Mouse (Mus musculus) thymus, adult 2 months (tissue): Measurements from ENCODE around the gene Zfp638. TPM values are rescaled to one million over a fixed set of nuclear protein-coding genes. Genes with fewer than 3 reads are reported as not detected.
"Not testable (repeated sequence)": the region's sequence is repeated elsewhere in the genome, so short reads cannot be mapped to it uniquely, and the experiment has no call there.

ENCODE experiments used
- DNase-seq: peaks from one replicate; pipeline ENCODE4 v3.0.0; 2021
- H3K27ac ChIP-seq: fragments of 200-500 bp; 2 replicates; pipeline ENCODE4 v1.5.1; 2012; ENCODE audit warnings: low read length, control low read depth; ENCODE audit not compliant: control insufficient read depth, insufficient read depth
- H3K27me3 ChIP-seq: fragments of 200-500 bp; 2 replicates; pipeline ENCODE4 v1.6.1; 2012; ENCODE audit warnings: mild to moderate bottlenecking, low read length, moderate library complexity, mixed read lengths; ENCODE audit not compliant: control insufficient read depth, insufficient read depth
- H3K36me3 ChIP-seq: fragments of 200-500 bp; 2 replicates; pipeline ENCODE4 v1.6.1; 2012; ENCODE audit warnings: mild to moderate bottlenecking, low read length, moderate library complexity; ENCODE audit not compliant: control insufficient read depth, insufficient read depth
- H3K4me1 ChIP-seq: fragments of 200-500 bp; replicated peaks from 2 replicates; pipeline ENCODE4 v1.6.1; 2012; ENCODE audit warnings: low read length; ENCODE audit not compliant: control insufficient read depth, insufficient read depth
- H3K4me3 ChIP-seq: fragments of 200-500 bp; 2 replicates; pipeline ENCODE4 v1.5.1; 2012; ENCODE audit warnings: mild to moderate bottlenecking, low read length, control low read depth, moderate library complexity; ENCODE audit not compliant: control insufficient read depth, insufficient read depth
- CTCF ChIP-seq: fragments of 200-500 bp; IDR thresholded peaks from 2 replicates; pipeline ENCODE4 v1.5.1; 2012; ENCODE audit warnings: mild to moderate bottlenecking, control low read depth, low read length, moderate library complexity, borderline replicate concordance; ENCODE audit not compliant: control insufficient read depth, poor library complexity, insufficient read depth; ENCODE audit errors: extremely low read depth
- POLR2A ChIP-seq: fragments of 200-500 bp; IDR thresholded peaks from 2 replicates; pipeline ENCODE4 v1.6.1; 2012; ENCODE audit warnings: mild to moderate bottlenecking, low read length, control low read depth, moderate library complexity; ENCODE audit not compliant: control insufficient read depth, poor library complexity, insufficient read depth; ENCODE audit errors: extremely low read depth
- WGBS: fragments of 180-500 bp; shearing (Covaris S2); methylation state at CpG from one replicate; pipeline ENCODE4 v1.1.7; 2018; 5-methylcytosine and 5-hydroxymethylcytosine counted together
- polyA plus RNA-seq: library from polyadenylated mRNA; depleted of rRNA; stranded (reverse); fragments of >200 nt; gene quantifications from 2 replicates; pipeline ENCODE4 v1.2.3, GENCODE M21; 2012

Gene Zfp638
- polyA plus RNA-seq, 1 experiment, result 24.2 TPM

- H3K4me3 ChIP-seq, result no peak overlapping the region
These were observed 142.4 kb downstream of the Zfp638 start for GRCm38 (mm10) chr6:84009172-84009872.

GRCm38 (mm10) chr6:84009915-84010302 lies 143.0 kb downstream of the Zfp638 start:
- H3K27ac ChIP-seq, result no peak overlapping the region
- DNase-seq, result no peak
- TF ChIP-seq POLR2A, result no peak
- TF ChIP-seq CTCF, result no peak
- H3K4me3 ChIP-seq, result no peak overlapping the region
- no peaks in the 10 kb centered on the region for H3K4me1 ChIP-seq
- no peaks in the 10 kb centered on the region for H3K36me3 ChIP-seq
- H3K27me3 ChIP-seq, result peaks cover 10% of the 10 kb centered on the region
- 91% methylated on average over 4 of the region's 4 CpGs for WGBS

More at GRCm38 (mm10) chr6:84009172-84009872, 142.4 kb downstream of the Zfp638 start:
- DNase-seq, result no peak
- Histone ChIP-seq H3K27ac (no peak overlapping the region), H3K27me3 (peaks cover 10% of the 10 kb centered on the region), H3K4me1 (no peaks in the 10 kb centered on the region), H3K36me3 (no peaks in the 10 kb centered on the region)
- 47% methylated on average over 8 of the region's 8 CpGs for WGBS
- no peak for TF ChIP-seq CTCF
- no peak for TF ChIP-seq POLR2A

- H3K36me3 ChIP-seq, result no peaks in the 10 kb centered on the region
- H3K27me3 ChIP-seq, result peaks cover 10% of the 10 kb centered on the region
- 79% methylated on average over 8 of the region's 8 CpGs for WGBS
- no peak overlapping the region for H3K27ac ChIP-seq
- TF ChIP-seq POLR2A (no peak), CTCF (no peak)
- H3K4me1 ChIP-seq, result no peaks in the 10 kb centered on the region
- no peak for DNase-seq
- no peak overlapping the region for H3K4me3 ChIP-seq
These were observed 143.7 kb downstream of the Zfp638 start for GRCm38 (mm10) chr6:84010303-84011225.

GRCm38 (mm10) chr6:84014961-84015683 lies 148.2 kb downstream of the Zfp638 start:
- not testable (repeated sequence) for DNase-seq, H3K4me3 ChIP-seq, H3K27ac ChIP-seq, H3K27me3 ChIP-seq, H3K4me1 ChIP-seq, H3K36me3 ChIP-seq
- 40% methylated on average over 4 of the region's 4 CpGs for WGBS

- Histone ChIP-seq H3K27me3 (peaks cover 7% of the 10 kb centered on the region; the same call in 1 of the 2 replicates), H3K4me1 (no peaks in the 10 kb centered on the region), H3K27ac (no peak overlapping the region), H3K4me3 (no peak overlapping the region), H3K36me3 (no peaks in the 10 kb centered on the region)
- TF ChIP-seq POLR2A (no peak), CTCF (no peak)
- no peak for DNase-seq
- 97% methylated on average over 7 of the region's 7 CpGs for WGBS
These were observed 149.9 kb downstream of the Zfp638 start for GRCm38 (mm10) chr6:84016851-84017250.

GRCm38 (mm10) chr6:84017392-84017791 lies 150.5 kb downstream of the Zfp638 start:
- no peak overlapping the region for H3K4me3 ChIP-seq
- 31% methylated on average over 3 of the region's 3 CpGs for WGBS
- no peaks in the 10 kb centered on the region for H3K4me1 ChIP-seq
- TF ChIP-seq CTCF, result no peak
- TF ChIP-seq POLR2A, result no peak
- DNase-seq, result no peak
- H3K27me3 ChIP-seq, result peaks cover 7% of the 10 kb centered on the region; the same call in 1 of the 2 replicates
- no peaks in the 10 kb centered on the region for H3K36me3 ChIP-seq
- no peak overlapping the region for H3K27ac ChIP-seq
